Mouse (Mus musculus) hindbrain, embryonic 15.5 days (tissue): Measurements from ENCODE around the gene Psmc6. TPM values are rescaled to one million over a fixed set of nuclear protein-coding genes. Genes with fewer than 3 reads are reported as not detected.

Experiments
- ATAC-seq: fragments of 200-750 bp; cut with Nextera tagmentation; 2 replicates; pipeline ENCODE4 v1.8.0; 2017; ENCODE audit warnings: low read depth, moderate number of reproducible peaks, moderate TSS enrichment; ENCODE audit not compliant: low FRiP score
- H3K27ac ChIP-seq: fragments of 300-500 bp; sonication (generic); replicated peaks from 2 replicates; pipeline ENCODE4 v1.5.1; 2015; ENCODE audit warnings: mild to moderate bottlenecking, inconsistent platforms
- H3K27me3 ChIP-seq: fragments of 300-500 bp; sonication (generic); 2 replicates; pipeline ENCODE4 v1.6.1; 2015; ENCODE audit warnings: control low read depth, inconsistent platforms
- H3K36me3 ChIP-seq: fragments of 300-500 bp; sonication (generic); 2 replicates; pipeline ENCODE4 v1.6.1; 2015; ENCODE audit warnings: control low read depth, inconsistent platforms
- H3K4me1 ChIP-seq: fragments of 300-500 bp; sonication (generic); replicated peaks from 2 replicates; pipeline ENCODE4 v1.6.1; 2015; ENCODE audit warnings: control low read depth, inconsistent platforms
- H3K4me2 ChIP-seq: fragments of 300-500 bp; sonication (generic); 2 replicates; pipeline ENCODE4 v1.6.1; 2015; ENCODE audit warnings: moderate library complexity, mild to moderate bottlenecking, inconsistent platforms
- H3K4me3 ChIP-seq: fragments of 300-500 bp; sonication (generic); 2 replicates; pipeline ENCODE4 v1.5.1; 2015; ENCODE audit warnings: mild to moderate bottlenecking, inconsistent platforms
- H3K9ac ChIP-seq: fragments of 300-500 bp; sonication (generic); 2 replicates; pipeline ENCODE4 v1.6.1; 2015; ENCODE audit warnings: inconsistent platforms
- H3K9me3 ChIP-seq: fragments of 300-500 bp; sonication (generic); 2 replicates; pipeline ENCODE4 v1.6.1; 2016; ENCODE audit warnings: control low read depth, inconsistent platforms
- WGBS: fragments of 180-500 bp; shearing (Covaris S2); methylation state at CpG from one replicate; pipeline ENCODE4 v1.1.7; 2015; 5-methylcytosine and 5-hydroxymethylcytosine counted together
- polyA plus RNA-seq: library from polyadenylated mRNA; unstranded; fragments of >200 nt; fragmentation: Nextera tagmentation; extraction: Ambion mirVana; gene quantifications from 2 replicates; pipeline ENCODE4 v1.2.1, GENCODE M21; 2015

The Psmc6 gene
- polyA plus RNA-seq, 1 experiment from 2014 or later = 140 TPM

- Histone ChIP-seq H3K4me2 (no peak overlapping the region), H3K9ac (no peak overlapping the region), H3K27ac (peak overlapping the region; percentile 48; the same call in 1 of the 2 replicates), H3K27me3 (no peaks in the 10 kb centered on the region), H3K9me3 (no peaks in the 10 kb centered on the region), H3K4me3 (no peak overlapping the region), H3K36me3 (peaks cover 13% of the 10 kb centered on the region), H3K4me1 (0 out of 2 replicates have a peak, but pooled peaks cover 8% of the 10 kb centered on the region)
- ATAC-seq = no peak
- WGBS = 87% methylated on average over 6 of the region's 6 CpGs
Measured at GRCm38 (mm10) chr14:45365196-45365587, 35.6 kb downstream of the Psmc6 start.

DNA sequence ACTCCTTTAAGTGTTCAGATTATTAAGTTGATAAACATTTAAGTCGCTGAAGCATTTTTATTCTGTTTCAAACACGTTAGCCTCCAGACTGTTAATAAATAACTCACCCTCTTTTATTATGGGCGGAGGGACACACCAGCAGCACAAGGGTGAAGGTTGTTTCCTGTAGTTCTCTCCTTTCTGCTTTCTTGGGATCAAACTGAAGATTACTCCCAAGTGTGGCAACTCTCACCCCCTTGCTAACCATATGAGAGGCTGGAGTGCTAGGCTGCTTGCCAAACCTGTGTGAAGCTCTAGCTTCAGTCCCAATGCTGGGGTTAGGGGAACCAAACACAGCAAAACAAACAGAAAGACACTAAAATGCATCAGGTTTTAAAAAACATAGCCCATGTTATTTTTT, 49.2 kb downstream of the Psmc6 start:
- Histone ChIP-seq H3K9me3 (no peaks in the 10 kb centered on the region), H3K9ac (no peak overlapping the region), H3K4me2 (no peak overlapping the region), H3K27me3 (no peaks in the 10 kb centered on the region), H3K4me1 (no peaks in the 10 kb centered on the region), H3K4me3 (no peak overlapping the region), H3K36me3 (peaks cover 29% of the 10 kb centered on the region), H3K27ac (no peak overlapping the region)
- no peak for ATAC-seq
- WGBS = 84% methylated on average over 3 of the region's 3 CpGs

DNA sequence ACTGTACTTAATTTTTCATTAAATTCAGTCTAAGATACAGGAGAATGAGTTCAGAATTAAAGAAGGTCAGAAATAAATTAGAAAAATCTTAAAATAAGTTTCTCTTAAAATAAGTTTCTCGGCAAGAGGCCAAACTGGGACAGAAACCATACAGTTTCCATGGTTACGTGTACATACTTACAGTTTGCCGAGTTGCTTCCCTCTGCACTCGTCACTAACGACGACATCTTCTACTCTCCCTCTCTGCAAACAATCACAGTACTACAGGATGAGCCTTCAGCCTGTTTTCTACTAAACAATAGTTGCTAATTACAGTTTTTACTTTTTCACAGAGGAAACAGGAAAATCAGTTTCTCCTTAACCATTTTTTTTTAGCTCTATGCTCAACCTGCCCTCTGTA, 51.2 kb downstream of the Psmc6 start:
- no peak overlapping the region for H3K4me3 ChIP-seq
- no peak for ATAC-seq
- no peak overlapping the region for H3K4me2 ChIP-seq
- no peaks in the 10 kb centered on the region for H3K4me1 ChIP-seq
- H3K27me3 ChIP-seq = no peaks in the 10 kb centered on the region
- no peaks in the 10 kb centered on the region for H3K9me3 ChIP-seq
- H3K27ac ChIP-seq = no peak overlapping the region
- 86% methylated on average over 6 of the region's 6 CpGs for WGBS
- peaks cover 29% of the 10 kb centered on the region for H3K36me3 ChIP-seq
- no peak overlapping the region for H3K9ac ChIP-seq

GRCm38 (mm10) chr14:45382912-45383311, 53.3 kb downstream of the Psmc6 start:
- peaks cover 29% of the 10 kb centered on the region for H3K36me3 ChIP-seq
- peaks cover 9% of the 10 kb centered on the region for H3K4me1 ChIP-seq
- no peak overlapping the region for H3K9ac ChIP-seq
- H3K27ac ChIP-seq = no peak overlapping the region
- no peak overlapping the region for H3K4me3 ChIP-seq
- H3K4me2 ChIP-seq = no peak overlapping the region
- no peaks in the 10 kb centered on the region for H3K27me3 ChIP-seq
- WGBS = 86% methylated on average over 4 of the region's 4 CpGs
- ATAC-seq = no peak
- no peaks in the 10 kb centered on the region for H3K9me3 ChIP-seq

- no peak overlapping the region for H3K4me2 ChIP-seq
- H3K27ac ChIP-seq = no peak overlapping the region
- H3K36me3 ChIP-seq = peaks cover 12% of the 10 kb centered on the region
- H3K27me3 ChIP-seq = no peaks in the 10 kb centered on the region
- 88% methylated on average over 2 of the region's 2 CpGs for WGBS
- H3K9ac ChIP-seq = no peak overlapping the region
- H3K9me3 ChIP-seq = no peaks in the 10 kb centered on the region
- ATAC-seq = no peak
- H3K4me3 ChIP-seq = no peak overlapping the region
- H3K4me1 ChIP-seq = peaks cover 16% of the 10 kb centered on the region
Measured at GRCm38 (mm10) chr14:45385596-45385995, 56.0 kb downstream of the Psmc6 start.

- H3K36me3 ChIP-seq = peaks cover 5% of the 10 kb centered on the region; the same call in 1 of the 2 replicates
- H3K27me3 ChIP-seq = no peaks in the 10 kb centered on the region
- 28% methylated on average over 2 of the region's 2 CpGs for WGBS
- H3K4me2 ChIP-seq = peak overlapping the region; percentile 83
- ATAC-seq = no peak
- no peaks in the 10 kb centered on the region for H3K9me3 ChIP-seq
- no peak overlapping the region for H3K27ac ChIP-seq
- 0 out of 2 replicates have a peak overlapping the region, but pooled peaks have one; percentile 93 for H3K9ac ChIP-seq
- H3K4me3 ChIP-seq = peak overlapping the region; percentile 84
- H3K4me1 ChIP-seq = peaks cover 16% of the 10 kb centered on the region
Measured at GRCm38 (mm10) chr14:45387480-45387879, 57.9 kb downstream of the Psmc6 start.

DNA sequence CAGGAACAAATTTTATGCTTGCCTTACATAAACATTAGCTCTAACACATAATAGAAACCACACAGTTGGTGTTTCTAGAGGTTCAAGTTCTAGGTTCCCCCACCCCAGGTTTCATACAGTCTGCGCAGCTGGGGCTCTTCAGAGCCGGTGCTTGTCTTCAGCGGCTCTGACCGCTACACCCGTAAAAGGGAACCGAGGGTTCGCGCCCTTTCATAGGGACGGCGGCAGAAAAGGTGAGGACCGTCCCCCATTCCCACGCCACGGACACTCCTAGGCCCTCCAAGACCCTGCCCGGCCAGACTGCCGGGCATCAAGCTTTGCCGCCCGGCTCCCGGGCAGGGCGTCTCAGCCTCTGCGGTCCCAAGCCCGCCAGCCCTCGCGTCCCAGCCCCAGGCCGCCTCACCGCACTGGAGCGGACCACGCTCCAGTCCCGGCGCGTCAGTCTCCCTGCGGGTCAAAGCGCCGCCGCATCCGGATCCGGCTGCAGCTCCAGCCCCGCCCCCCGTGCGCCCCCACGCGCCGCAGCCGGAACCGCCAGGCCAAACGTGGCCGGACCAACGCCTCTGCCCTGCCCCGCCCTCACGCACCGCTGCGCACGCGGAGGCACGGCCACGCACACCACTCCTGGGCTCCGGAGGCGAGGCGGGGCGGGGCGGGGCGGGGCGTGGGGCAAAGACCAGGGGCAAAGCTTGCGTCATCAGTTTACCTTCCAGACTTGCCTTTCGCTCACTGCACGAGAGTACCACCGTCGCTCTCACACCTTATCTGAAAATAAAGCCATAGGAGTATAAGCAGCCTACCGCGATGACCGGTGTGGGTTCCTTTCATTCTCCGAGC, 59.0 kb downstream of the Psmc6 start:
- under 1% methylated on average over 65 of the region's 71 CpGs for WGBS
- H3K4me3 ChIP-seq = peak overlapping the region; percentile 84
- peak overlapping the region; percentile 84 for H3K27ac ChIP-seq
- peaks cover 16% of the 10 kb centered on the region for H3K4me1 ChIP-seq
- ATAC-seq = peak; percentile 97
- H3K27me3 ChIP-seq = no peaks in the 10 kb centered on the region
- H3K36me3 ChIP-seq = no peaks in the 10 kb centered on the region
- peak overlapping the region; percentile 83 for H3K4me2 ChIP-seq
- H3K9ac ChIP-seq = peak overlapping the region; percentile 93
- H3K9me3 ChIP-seq = no peaks in the 10 kb centered on the region

GRCm38 (mm10) chr14:45389194-45389593, 59.6 kb downstream of the Psmc6 start:
- 16% methylated on average over 3 of the region's 3 CpGs for WGBS

More at GRCm38 (mm10) chr14:45389194-45389593, 59.6 kb downstream of the Psmc6 start:
- ATAC-seq = peak; percentile 53
- Histone ChIP-seq H3K27ac (peak overlapping the region; percentile 84), H3K36me3 (no peaks in the 10 kb centered on the region), H3K27me3 (no peaks in the 10 kb centered on the region), H3K4me1 (peaks cover 16% of the 10 kb centered on the region), H3K4me2 (peak overlapping the region; percentile 83), H3K9ac (peak overlapping the region; percentile 93), H3K4me3 (peak overlapping the region; percentile 84), H3K9me3 (no peaks in the 10 kb centered on the region)

Other genes starting within 250 kb of the Psmc6 start
- gene Gpr137c, start 110.1 kb upstream of the Psmc6 start, polyA plus RNA-seq = 12.8 and 13.7 TPM in 2 replicates
- 34.9 and 35.1 TPM in 2 replicates for gene Txndc16, start 109.5 kb upstream of the Psmc6 start, polyA plus RNA-seq
- 21.4 and 21.8 TPM in 2 replicates for gene Ero1l, start 11.0 kb upstream of the Psmc6 start, polyA plus RNA-seq
- 66.2 and 66.5 TPM in 2 replicates for gene Styx, start 21.3 kb downstream of the Psmc6 start, polyA plus RNA-seq
- 27.0 and 31.6 TPM in 2 replicates for gene Gnpnat1, start 75.1 kb downstream of the Psmc6 start, polyA plus RNA-seq
- gene Fermt2, start 200.3 kb downstream of the Psmc6 start, polyA plus RNA-seq = 62.3 and 69.9 TPM in 2 replicates